Mouse (Mus musculus): ENCODE data around the gene Cdh20. TPM values are rescaled to one million over a fixed set of nuclear protein-coding genes. Genes with fewer than 3 reads are reported as not detected.

The Cdh20 gene
- polyA plus RNA-seq (2012; rRNA removed; ENCODE audit: low replicate concordance) = not detected in 2 replicates

GRCm38 (mm10) chr1:104768371-104769249 is at the start of gene Cdh20:
TSS of gene Cdh20 (plus strand) at chr1:104768529.

Measured in subcutaneous adipose tissue, adult 2 months (tissue).